Mouse (Mus musculus): ENCODE results near the gene C3. TPM values are rescaled to one million over a fixed set of nuclear protein-coding genes. Genes with fewer than 3 reads are reported as not detected.

The C3 gene
- polyA plus RNA-seq, 1 experiment from 2014 or later, result 71.7 TPM

DNA sequence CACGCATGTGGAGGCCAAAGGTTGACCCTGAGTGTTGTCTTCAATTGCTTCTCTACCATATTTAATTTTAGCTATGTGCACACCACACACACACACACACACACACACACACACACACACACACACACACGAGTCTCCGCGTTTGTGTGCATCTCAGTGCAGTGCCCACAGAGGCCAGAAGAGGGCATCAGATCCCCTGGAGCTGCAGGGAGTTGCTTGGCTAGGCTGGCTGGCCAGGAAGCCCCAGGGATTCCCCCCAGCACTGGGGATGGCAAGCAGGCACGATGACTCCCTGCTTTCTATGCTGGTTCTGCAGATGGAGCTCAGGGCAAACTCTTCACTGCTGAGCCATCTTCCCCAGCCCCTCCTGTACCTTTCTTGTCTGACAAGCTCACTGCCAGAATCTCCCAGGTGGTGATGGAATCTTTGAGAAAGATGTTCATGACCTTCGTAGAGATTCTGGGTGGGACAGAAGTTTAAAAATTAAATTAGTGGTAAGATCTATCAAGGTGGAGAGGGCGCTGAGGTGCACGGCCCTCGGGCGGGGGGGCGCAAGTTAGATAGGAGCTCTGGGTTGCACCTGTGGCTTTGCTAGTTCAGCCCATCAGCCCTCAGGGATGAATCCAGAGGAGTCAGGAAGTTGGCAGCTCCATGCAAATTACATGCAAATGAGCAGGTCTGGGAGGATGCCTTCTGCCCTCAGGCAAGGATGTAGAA lies 8.6 kb downstream of the C3 start:
- H3K27ac ChIP-seq (ENCODE audit: low read depth, low read length), result no peak overlapping the region
- H3K9ac ChIP-seq (ENCODE audit: low read depth, low read length), result no peak overlapping the region
- peak; percentile 66 for DNase-seq (ENCODE audit: low spot score)
- WGBS, result 20% methylated on average over 11 of the region's 11 CpGs
- H3K36me3 ChIP-seq (ENCODE audit: control insufficient read depth, insufficient read depth, low read length), result no peaks in the 10 kb centered on the region
- 0 out of 2 replicates have a peak overlapping the region, but pooled peaks have one; percentile 5 for H3K4me2 ChIP-seq
- no peaks in the 10 kb centered on the region for H3K4me1 ChIP-seq (replicated peaks; ENCODE audit: control insufficient read depth, insufficient read depth, low read length)
- peak; percentile 48; the same call in 1 of the 2 replicates for ATAC-seq (replicated peaks; ENCODE audit: low FRiP score)
- no peak overlapping the region for H3K4me3 ChIP-seq (ENCODE audit: low read depth, low read length)
- H3K27me3 ChIP-seq (replicated peaks; ENCODE audit: control insufficient read depth, insufficient read depth, low read length), result 0 out of 2 replicates have a peak, but pooled peaks cover 3% of the 10 kb centered on the region
- H3K9me3 ChIP-seq (ENCODE audit: control insufficient read depth, low read length), result no peaks in the 10 kb centered on the region

DNA sequence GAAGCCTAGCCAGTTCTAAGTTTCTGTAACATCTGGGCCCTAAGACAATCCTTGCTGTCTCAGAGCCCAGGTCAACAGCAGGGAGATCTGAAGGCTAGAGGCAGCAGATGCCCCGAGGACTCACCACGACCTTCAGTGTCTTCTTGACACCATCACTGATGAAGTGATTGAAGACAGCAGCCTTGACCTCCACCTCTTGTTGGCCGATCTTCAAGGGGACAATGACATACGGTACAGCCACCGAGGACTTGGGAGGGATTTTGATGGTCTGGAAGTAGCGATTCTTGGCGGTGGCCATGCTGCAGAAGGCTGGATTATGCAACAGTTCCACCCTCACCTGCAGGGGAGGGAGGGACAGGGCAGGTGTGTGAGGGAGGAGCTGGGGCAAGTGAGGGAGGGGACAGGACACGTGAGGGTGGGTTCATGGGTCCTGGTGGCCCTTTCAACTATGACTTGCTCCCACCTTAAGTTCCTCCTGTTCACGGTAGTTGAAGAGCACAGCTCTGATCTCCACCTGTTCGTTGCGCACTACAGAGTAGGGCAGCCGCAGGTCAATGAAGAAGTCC lies 9.5 kb downstream of the C3 start:
- ATAC-seq (replicated peaks; ENCODE audit: low FRiP score), result no peak
- no peaks in the 10 kb centered on the region for H3K9me3 ChIP-seq (ENCODE audit: control insufficient read depth, low read length)
- no peaks in the 10 kb centered on the region for H3K27me3 ChIP-seq (replicated peaks; ENCODE audit: control insufficient read depth, insufficient read depth, low read length)
- no peak overlapping the region for H3K9ac ChIP-seq (ENCODE audit: low read depth, low read length)
- no peak overlapping the region for H3K4me2 ChIP-seq
- WGBS, result 63% methylated on average over 12 of the region's 12 CpGs
- H3K4me3 ChIP-seq (ENCODE audit: low read depth, low read length), result no peak overlapping the region
- no peak overlapping the region for H3K27ac ChIP-seq (ENCODE audit: low read depth, low read length)
- DNase-seq (ENCODE audit: low spot score), result no peak
- no peaks in the 10 kb centered on the region for H3K4me1 ChIP-seq (replicated peaks; ENCODE audit: control insufficient read depth, insufficient read depth, low read length)
- no peaks in the 10 kb centered on the region for H3K36me3 ChIP-seq (ENCODE audit: control insufficient read depth, insufficient read depth, low read length)

DNA sequence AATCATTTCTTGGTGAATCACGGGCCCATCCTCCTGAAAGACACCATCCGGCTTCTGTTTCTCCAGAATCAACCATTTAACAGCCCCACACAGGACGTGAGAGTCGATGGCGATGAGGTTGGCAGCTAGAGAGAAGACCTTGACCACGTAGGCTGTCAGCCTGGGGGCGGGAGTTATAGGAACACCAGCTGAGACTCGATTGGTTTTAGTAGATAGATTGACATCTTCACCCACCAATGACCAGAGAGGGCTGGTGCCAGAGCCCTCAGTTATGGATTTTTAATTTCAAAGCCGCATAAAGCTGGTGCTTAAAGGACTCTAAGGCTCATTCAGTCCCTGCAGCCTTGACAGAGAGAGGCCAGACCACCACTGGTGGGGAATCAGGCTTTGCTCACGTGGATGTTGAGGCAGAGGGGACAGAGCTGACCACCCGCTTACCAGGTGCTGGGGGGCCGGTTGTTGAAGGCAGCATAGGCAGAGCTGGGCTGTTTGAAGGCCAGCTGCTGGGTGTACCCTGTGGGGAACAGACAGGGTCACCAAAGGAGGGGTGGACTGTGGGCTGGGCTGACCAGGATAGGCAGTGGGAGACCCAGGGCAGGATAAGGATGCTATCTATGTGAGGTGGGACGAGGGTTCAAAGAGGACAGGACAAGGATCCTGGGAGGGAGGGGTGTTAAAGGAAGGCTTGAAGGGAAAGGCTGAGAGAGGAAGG lies 13.1 kb downstream of the C3 start:
- DNase-seq (ENCODE audit: low spot score) (no peak), ATAC-seq (replicated peaks; ENCODE audit: low FRiP score) (no peak)
- Histone ChIP-seq H3K4me1 (replicated peaks; ENCODE audit: control insufficient read depth, insufficient read depth, low read length) (no peaks in the 10 kb centered on the region), H3K27me3 (replicated peaks; ENCODE audit: control insufficient read depth, insufficient read depth, low read length) (no peaks in the 10 kb centered on the region), H3K4me3 (ENCODE audit: low read depth, low read length) (no peak overlapping the region), H3K9me3 (ENCODE audit: control insufficient read depth, low read length) (no peaks in the 10 kb centered on the region), H3K36me3 (ENCODE audit: control insufficient read depth, insufficient read depth, low read length) (no peaks in the 10 kb centered on the region), H3K9ac (ENCODE audit: low read depth, low read length) (no peak overlapping the region), H3K27ac (ENCODE audit: low read depth, low read length) (no peak overlapping the region), H3K4me2 (no peak overlapping the region)
- WGBS, result 38% methylated on average over 13 of the region's 13 CpGs

DNA sequence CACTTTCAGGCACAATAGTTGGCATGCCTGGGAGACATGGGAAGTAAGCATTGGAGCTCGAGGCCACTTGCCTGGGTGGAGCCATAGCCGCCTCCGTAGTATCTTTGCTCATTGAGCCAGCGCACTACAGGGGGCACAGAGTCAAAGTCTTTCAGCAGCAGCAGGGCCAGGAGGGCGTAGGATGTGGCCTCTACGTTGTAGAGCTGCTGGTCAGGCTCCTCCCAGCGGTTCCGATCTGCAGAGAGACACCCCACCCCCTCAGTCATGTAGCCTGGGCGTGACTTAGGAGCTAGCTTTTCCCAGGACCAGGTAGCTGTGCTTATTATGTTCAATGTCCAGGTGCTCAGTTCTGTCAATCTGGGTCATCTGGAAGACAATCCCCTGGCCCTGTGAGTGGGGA lies 16.4 kb downstream of the C3 start:
- Histone ChIP-seq H3K27me3 (replicated peaks; ENCODE audit: control insufficient read depth, insufficient read depth, low read length) (no peaks in the 10 kb centered on the region), H3K4me3 (ENCODE audit: low read depth, low read length) (no peak overlapping the region), H3K36me3 (ENCODE audit: control insufficient read depth, insufficient read depth, low read length) (no peaks in the 10 kb centered on the region), H3K4me1 (replicated peaks; ENCODE audit: control insufficient read depth, insufficient read depth, low read length) (no peaks in the 10 kb centered on the region), H3K9me3 (ENCODE audit: control insufficient read depth, low read length) (no peaks in the 10 kb centered on the region), H3K27ac (ENCODE audit: low read depth, low read length) (no peak overlapping the region), H3K4me2 (no peak overlapping the region), H3K9ac (ENCODE audit: low read depth, low read length) (no peak overlapping the region)
- no peak for DNase-seq (ENCODE audit: low spot score)
- 62% methylated on average over 9 of the region's 9 CpGs for WGBS
- ATAC-seq (replicated peaks; ENCODE audit: low FRiP score), result no peak

DNA sequence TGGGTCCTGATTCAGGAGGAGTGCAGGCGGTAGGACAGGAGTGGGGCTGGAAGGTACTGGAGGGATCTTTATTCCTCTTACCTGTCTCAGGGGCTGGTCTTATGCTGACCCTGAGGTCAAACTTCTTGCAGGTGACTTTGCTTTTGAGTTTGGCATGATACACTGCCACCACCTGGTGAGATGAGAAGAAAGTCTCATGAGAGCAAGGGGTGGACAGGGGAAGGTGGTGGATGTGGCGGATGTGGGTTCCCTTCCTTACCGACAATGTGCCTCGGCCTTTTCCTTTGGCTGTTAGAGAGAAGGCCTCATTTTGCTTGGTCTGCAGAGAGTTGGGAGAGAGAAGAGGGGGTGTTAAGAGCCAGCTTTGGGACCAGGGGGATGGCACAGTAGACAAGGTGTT lies 18.6 kb downstream of the C3 start:
- Histone ChIP-seq H3K4me3 (ENCODE audit: low read depth, low read length) (no peak overlapping the region), H3K9me3 (ENCODE audit: control insufficient read depth, low read length) (no peaks in the 10 kb centered on the region), H3K9ac (ENCODE audit: low read depth, low read length) (no peak overlapping the region), H3K27me3 (replicated peaks; ENCODE audit: control insufficient read depth, insufficient read depth, low read length) (no peaks in the 10 kb centered on the region), H3K36me3 (ENCODE audit: control insufficient read depth, insufficient read depth, low read length) (no peaks in the 10 kb centered on the region), H3K4me1 (replicated peaks; ENCODE audit: control insufficient read depth, insufficient read depth, low read length) (peaks cover 5% of the 10 kb centered on the region), H3K4me2 (no peak overlapping the region), H3K27ac (ENCODE audit: low read depth, low read length) (no peak overlapping the region)
- ATAC-seq (replicated peaks; ENCODE audit: low FRiP score) (no peak), DNase-seq (ENCODE audit: low spot score) (no peak)
- WGBS, result 57% methylated on average over 4 of the region's 4 CpGs

DNA sequence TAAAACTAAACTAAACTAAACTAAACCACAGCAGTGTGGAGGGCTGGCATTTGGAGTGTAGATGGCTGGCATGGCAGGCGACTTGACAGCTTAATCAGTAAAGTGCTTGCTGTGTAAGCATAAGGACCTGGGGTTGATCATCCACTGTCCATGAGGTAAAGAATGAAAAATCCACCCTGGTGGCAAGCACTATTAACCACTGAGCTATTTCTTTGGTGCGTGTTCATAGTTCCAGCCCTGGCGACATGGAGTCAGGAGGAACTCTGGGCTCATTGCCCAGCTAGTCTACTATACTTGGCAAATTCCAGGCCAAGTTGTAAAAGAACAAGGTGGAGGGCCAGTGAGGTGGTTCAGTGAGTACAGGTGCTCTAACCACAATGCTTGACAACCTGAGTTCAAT lies 20.0 kb downstream of the C3 start:
- H3K36me3 ChIP-seq (ENCODE audit: control insufficient read depth, insufficient read depth, low read length), result no peaks in the 10 kb centered on the region

DNA sequence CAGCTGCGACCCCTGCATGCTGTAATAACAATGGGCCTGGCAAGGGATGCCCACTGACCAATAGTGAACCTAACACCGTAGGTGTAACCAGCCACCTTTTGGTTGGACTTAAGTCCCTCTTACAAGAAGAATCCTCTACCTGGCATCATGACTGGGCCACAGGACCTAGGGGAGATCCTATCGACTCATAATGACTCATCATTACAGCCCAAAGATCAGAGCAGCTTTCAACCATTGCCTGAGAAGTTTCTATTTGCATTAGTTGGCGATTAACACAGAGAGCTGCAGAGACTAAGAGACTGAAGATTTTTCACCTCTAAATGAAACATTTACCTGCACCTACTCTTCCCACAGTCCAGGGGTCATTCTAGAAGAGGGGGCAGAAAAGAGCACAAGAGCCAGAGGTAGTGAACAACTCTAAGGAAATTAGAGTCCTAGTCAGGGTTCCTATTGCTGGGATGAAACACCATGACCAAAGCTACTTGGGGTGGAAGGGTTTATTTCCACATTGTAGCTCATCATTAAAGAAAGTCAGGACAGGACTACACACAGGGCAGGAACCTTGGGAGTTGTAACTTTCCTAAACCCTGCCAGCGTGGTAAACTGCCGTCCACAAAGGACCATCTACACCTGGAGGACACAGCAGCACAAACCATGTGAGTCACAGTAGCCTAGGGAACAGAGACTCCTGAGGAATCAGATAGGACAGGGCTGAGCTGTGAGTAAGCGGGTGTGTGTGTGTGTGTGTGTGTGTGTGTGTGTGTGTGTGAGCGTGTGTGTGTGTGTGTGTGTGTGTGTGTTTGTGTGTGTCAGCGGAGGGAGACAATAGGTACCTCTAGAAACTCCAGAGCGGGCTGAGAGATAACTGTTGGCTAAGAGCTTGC lies 25.9 kb downstream of the C3 start:
- Histone ChIP-seq H3K36me3 (ENCODE audit: control insufficient read depth, insufficient read depth, low read length) (no peaks in the 10 kb centered on the region), H3K27ac (ENCODE audit: low read depth, low read length) (no peak overlapping the region), H3K27me3 (replicated peaks; ENCODE audit: control insufficient read depth, insufficient read depth, low read length) (no peaks in the 10 kb centered on the region), H3K4me1 (replicated peaks; ENCODE audit: control insufficient read depth, insufficient read depth, low read length) (peaks cover 7% of the 10 kb centered on the region), H3K9ac (ENCODE audit: low read depth, low read length) (no peak overlapping the region), H3K4me2 (no peak overlapping the region), H3K4me3 (ENCODE audit: low read depth, low read length) (no peak overlapping the region), H3K9me3 (ENCODE audit: control insufficient read depth, low read length) (no peaks in the 10 kb centered on the region)
- WGBS, result 71% methylated on average over 10 of the region's 10 CpGs
- no peak for ATAC-seq (replicated peaks; ENCODE audit: low FRiP score)
- no peak for DNase-seq (ENCODE audit: low spot score)

More for the DNA sequence above, 20.0 kb downstream of the C3 start:
- no peak overlapping the region for H3K9ac ChIP-seq (ENCODE audit: low read depth, low read length)
- no peak overlapping the region for H3K27ac ChIP-seq (ENCODE audit: low read depth, low read length)
- no peaks in the 10 kb centered on the region for H3K27me3 ChIP-seq (replicated peaks; ENCODE audit: control insufficient read depth, insufficient read depth, low read length)
- H3K4me1 ChIP-seq (replicated peaks; ENCODE audit: control insufficient read depth, insufficient read depth, low read length), result peaks cover 7% of the 10 kb centered on the region
- 90% methylated on average over 3 of the region's 3 CpGs for WGBS
- no peak for ATAC-seq (replicated peaks; ENCODE audit: low FRiP score)
- H3K9me3 ChIP-seq (ENCODE audit: control insufficient read depth, low read length), result no peaks in the 10 kb centered on the region
- H3K4me2 ChIP-seq, result no peak overlapping the region
- H3K4me3 ChIP-seq (ENCODE audit: low read depth, low read length), result no peak overlapping the region
- DNase-seq (ENCODE audit: low spot score), result no peak

DNA sequence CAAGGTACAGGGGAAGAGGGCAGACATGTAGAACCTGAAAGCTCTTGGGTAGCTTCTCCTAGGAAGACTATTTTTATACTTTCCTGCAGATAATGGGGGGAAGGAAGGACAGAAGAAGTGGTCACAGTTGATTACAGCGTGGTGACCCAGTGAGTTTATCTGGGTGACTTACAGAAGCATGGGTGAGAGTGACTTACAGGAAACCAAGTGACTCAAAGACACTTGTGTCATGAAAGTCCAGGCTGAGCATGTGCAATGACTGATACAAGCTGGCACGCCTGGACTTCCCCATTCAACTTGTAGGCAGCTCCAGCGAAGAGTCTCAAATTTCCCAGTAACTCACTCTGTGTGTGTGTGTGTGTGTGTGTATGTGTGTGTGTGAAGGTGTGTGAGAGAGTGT lies 29.7 kb downstream of the C3 start:
- H3K4me3 ChIP-seq (ENCODE audit: low read depth, low read length), result no peak overlapping the region
- H3K4me2 ChIP-seq, result no peak overlapping the region
- no peak overlapping the region for H3K27ac ChIP-seq (ENCODE audit: low read depth, low read length)
- H3K9ac ChIP-seq (ENCODE audit: low read depth, low read length), result no peak overlapping the region
- DNase-seq (ENCODE audit: low spot score) (no peak), ATAC-seq (replicated peaks; ENCODE audit: low FRiP score) (peak; percentile 37; the same call in 1 of the 2 replicates)
- WGBS, result 38% methylated on average over 3 of the region's 3 CpGs
- no peaks in the 10 kb centered on the region for H3K4me1 ChIP-seq (replicated peaks; ENCODE audit: control insufficient read depth, insufficient read depth, low read length)
- H3K36me3 ChIP-seq (ENCODE audit: control insufficient read depth, insufficient read depth, low read length), result no peaks in the 10 kb centered on the region
- H3K27me3 ChIP-seq (replicated peaks; ENCODE audit: control insufficient read depth, insufficient read depth, low read length), result no peaks in the 10 kb centered on the region
- no peaks in the 10 kb centered on the region for H3K9me3 ChIP-seq (ENCODE audit: control insufficient read depth, low read length)

Measured in liver, embryonic 11.5 days (tissue).